Mouse (Mus musculus) intestine, postnatal 0 days (tissue): ENCODE data around the gene Tnfsf13. TPM values are rescaled to one million over a fixed set of nuclear protein-coding genes. Genes with fewer than 3 reads are reported as not detected.
"Not testable (repeated sequence)": the region's sequence is repeated elsewhere in the genome, so short reads cannot be mapped to it uniquely, and the experiment has no call there.

Source experiments
- ATAC-seq: fragments of 200-750 bp; cut with Nextera tagmentation; 2 replicates; pipeline ENCODE4 v1.8.0; 2017; ENCODE audit warnings: mild to moderate bottlenecking, moderate TSS enrichment, moderate library complexity
- H3K27ac ChIP-seq: fragments of 300-500 bp; sonication (generic); 2 replicates; pipeline ENCODE4 v1.5.1; 2014; ENCODE audit warnings: mild to moderate bottlenecking, low read depth, low read length, moderate library complexity
- H3K27me3 ChIP-seq: fragments of 300-500 bp; sonication (generic); replicated peaks from 2 replicates; pipeline ENCODE4 v1.6.1; 2014; ENCODE audit warnings: low read length, mixed read lengths; ENCODE audit not compliant: control insufficient read depth, insufficient read depth
- H3K36me3 ChIP-seq: fragments of 300-500 bp; sonication (generic); 2 replicates; pipeline ENCODE4 v1.6.1; 2014; ENCODE audit warnings: mild to moderate bottlenecking, moderate library complexity; ENCODE audit not compliant: control insufficient read depth, insufficient read depth
- H3K4me1 ChIP-seq: fragments of 300-500 bp; sonication (generic); replicated peaks from 2 replicates; pipeline ENCODE4 v1.6.1; 2014; ENCODE audit warnings: antibody characterized with exemption, low read length, mixed read lengths; ENCODE audit not compliant: control insufficient read depth, insufficient read depth
- H3K4me2 ChIP-seq: fragments of 300-500 bp; sonication (generic); replicated peaks from 2 replicates; pipeline ENCODE4 v1.6.1; 2014; ENCODE audit warnings: low read depth, mild to moderate bottlenecking, moderate library complexity
- H3K4me3 ChIP-seq: fragments of 300-500 bp; sonication (generic); 2 replicates; pipeline ENCODE4 v1.5.1; 2014; ENCODE audit warnings: low read depth, low read length
- H3K9ac ChIP-seq: fragments of 300-500 bp; sonication (generic); 2 replicates; pipeline ENCODE4 v1.6.1; 2014; ENCODE audit warnings: mild to moderate bottlenecking, low read depth, low read length
- H3K9me3 ChIP-seq: fragments of 300-500 bp; sonication (generic); 2 replicates; pipeline ENCODE4 v1.6.1; 2016; ENCODE audit warnings: mixed run types; ENCODE audit not compliant: control insufficient read depth
- CTCF ChIP-seq: sonication (generic); IDR thresholded peaks from 2 replicates; pipeline ENCODE4 v1.5.1; 2016; ENCODE audit warnings: low read depth, mild to moderate bottlenecking, control low read depth, antibody characterized with exemption, moderate library complexity
- WGBS: fragments of 180-500 bp; shearing (Covaris S2); extraction: QIAGEN DNeasy Blood & Tissue Kit; methylation state at CpG from one replicate; pipeline ENCODE4 v1.1.7; 2014; 5-methylcytosine and 5-hydroxymethylcytosine counted together
- polyA plus RNA-seq: library from polyadenylated mRNA; unstranded; fragments of >200 nt; fragmentation: Nextera tagmentation; extraction: Ambion mirVana; gene quantifications from 2 replicates; pipeline ENCODE4 v1.2.1, GENCODE M21; 2015

Tnfsf13 gene
- polyA plus RNA-seq, 1 experiment from 2014 or later: 1.6 TPM

DNA sequence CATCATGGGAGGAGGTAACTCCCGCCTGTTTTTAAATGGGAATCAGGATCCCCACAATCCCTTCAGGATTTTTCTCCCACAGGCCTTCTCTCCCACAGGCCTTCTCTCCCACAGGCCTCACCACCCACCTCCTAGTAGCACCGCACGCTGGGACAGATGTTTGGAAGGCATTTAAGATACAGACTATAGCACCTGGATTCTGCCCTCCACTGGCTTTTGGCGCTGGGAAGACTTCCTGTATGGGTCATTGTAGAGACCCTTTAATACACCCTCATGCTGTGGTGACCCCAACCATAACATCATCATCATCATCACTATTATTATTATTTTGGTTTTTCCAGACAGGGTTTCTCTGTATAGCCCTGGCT, 21.9 kb upstream of the Tnfsf13 start:
- Histone ChIP-seq H3K9ac (no peak overlapping the region), H3K27me3 (no peaks in the 10 kb centered on the region), H3K4me2 (no peak overlapping the region), H3K4me1 (no peaks in the 10 kb centered on the region), H3K27ac (no peak overlapping the region), H3K9me3 (no peaks in the 10 kb centered on the region), H3K36me3 (no peaks in the 10 kb centered on the region), H3K4me3 (no peak overlapping the region)
- WGBS: 90% methylated on average over 4 of the region's 4 CpGs
- no peak for ATAC-seq
- TF ChIP-seq CTCF: no peak

DNA sequence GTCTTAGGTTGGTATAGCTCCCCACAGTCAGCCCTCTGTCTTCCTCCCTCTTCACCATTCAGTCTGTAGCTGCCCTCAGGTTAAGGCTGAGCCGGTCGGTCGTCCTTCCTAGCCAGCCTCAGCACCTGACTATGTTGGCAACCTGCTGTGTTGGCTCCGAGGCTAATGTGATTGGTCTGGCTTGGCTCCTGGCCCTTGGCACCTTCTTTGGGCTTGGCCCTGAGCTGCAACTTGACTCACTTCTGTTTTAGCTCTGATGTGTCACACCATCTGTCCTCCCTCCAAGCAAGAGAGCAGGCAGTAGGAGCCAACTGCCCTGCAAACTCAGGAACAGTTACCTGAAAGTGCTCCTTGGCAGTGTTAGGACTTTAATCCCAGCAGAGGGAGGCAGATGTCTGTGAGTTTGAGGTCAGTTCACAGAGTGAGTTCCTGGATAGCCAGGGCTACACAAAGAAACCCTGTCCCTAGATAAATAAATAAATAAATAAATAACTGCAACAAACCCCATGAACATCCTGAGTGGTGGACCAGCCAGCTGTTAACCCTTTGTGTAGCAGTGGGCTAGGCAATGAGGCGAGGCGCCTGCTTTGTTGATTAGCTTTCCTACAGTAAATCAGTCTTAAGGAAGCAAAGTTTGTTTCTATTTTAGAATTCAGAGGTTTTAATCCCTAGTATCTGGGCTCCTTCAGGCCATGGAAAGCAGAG, 21.3 kb upstream of the Tnfsf13 start:
- no peak for ATAC-seq
- H3K4me2 ChIP-seq: no peak overlapping the region
- H3K4me3 ChIP-seq: no peak overlapping the region
- 0 out of 2 replicates have a peak, but pooled peaks have one; percentile 13 for TF ChIP-seq CTCF
- H3K9me3 ChIP-seq: no peaks in the 10 kb centered on the region
- H3K27ac ChIP-seq: no peak overlapping the region
- WGBS: 57% methylated on average over 6 of the region's 6 CpGs
- no peak overlapping the region for H3K9ac ChIP-seq
- no peaks in the 10 kb centered on the region for H3K4me1 ChIP-seq
- no peaks in the 10 kb centered on the region for H3K27me3 ChIP-seq
- H3K36me3 ChIP-seq: no peaks in the 10 kb centered on the region

DNA sequence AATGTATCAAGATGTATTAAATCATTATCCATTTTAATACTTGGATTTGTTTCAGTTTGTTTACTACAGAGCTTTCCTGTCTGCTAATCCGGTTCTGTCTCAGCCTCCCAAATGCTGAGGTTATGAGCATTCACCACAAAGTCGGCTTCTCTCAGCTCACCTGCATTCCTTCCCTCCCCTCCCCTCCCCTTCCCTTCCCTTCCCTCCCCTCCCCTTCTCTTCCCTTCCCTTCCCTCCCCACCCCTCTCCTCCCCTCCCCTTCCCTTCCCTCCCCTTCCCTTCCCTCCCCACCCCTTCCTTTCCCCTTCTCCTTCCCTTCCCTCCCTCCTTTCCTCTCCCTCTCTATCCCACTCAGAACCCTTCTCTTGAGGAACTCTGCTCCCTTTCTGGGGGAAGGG, 19.0 kb upstream of the Tnfsf13 start:
- no peak overlapping the region for H3K9ac ChIP-seq
- no peaks in the 10 kb centered on the region for H3K4me1 ChIP-seq
- H3K27me3 ChIP-seq: no peaks in the 10 kb centered on the region
- no peaks in the 10 kb centered on the region for H3K9me3 ChIP-seq
- 22% methylated on average over 2 of the region's 2 CpGs for WGBS
- H3K27ac ChIP-seq: no peak overlapping the region
- no peak for ATAC-seq
- no peak for TF ChIP-seq CTCF
- no peak overlapping the region for H3K4me3 ChIP-seq
- H3K36me3 ChIP-seq: no peaks in the 10 kb centered on the region
- no peak overlapping the region for H3K4me2 ChIP-seq

DNA sequence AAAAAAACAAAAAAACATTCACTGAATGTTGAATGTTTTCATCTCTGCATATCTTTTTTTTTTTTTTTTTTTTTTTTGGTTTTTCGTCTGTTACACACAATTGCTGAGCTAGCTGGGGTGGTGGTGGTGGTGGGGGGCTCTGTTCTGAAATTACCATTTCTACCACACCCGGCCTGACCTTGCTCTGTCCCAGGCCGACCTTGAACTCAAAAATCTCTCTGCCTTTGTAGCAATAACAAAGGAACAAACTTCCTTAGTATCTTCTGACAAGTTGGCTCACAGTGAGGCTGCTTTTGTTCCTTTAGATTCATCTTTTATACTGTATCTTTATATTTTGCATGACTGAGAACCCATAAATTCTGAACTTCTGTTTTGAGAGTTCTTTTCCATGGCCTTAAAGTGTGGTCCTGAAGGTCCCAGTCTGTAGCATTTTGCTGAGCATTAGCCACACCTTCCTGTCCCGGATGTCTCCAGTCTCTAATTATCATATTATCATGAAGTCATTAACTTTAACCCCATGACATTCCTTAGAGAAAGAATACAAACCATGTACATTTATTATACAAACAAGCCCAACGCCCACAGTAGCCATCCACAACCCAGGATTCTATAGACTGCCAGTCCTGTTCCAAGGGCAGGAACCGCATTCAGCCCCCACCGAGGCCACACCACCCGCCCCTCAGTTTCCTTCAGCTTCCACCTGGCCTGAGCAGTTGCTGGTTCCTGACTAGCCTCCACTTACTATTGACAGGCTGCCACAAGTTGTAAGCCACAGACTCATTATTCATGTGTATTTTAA, 18.4 kb upstream of the Tnfsf13 start:
- no peaks in the 10 kb centered on the region for H3K9me3 ChIP-seq
- TF ChIP-seq CTCF: no peak
- WGBS: 56% methylated on average over 8 of the region's 8 CpGs
- H3K27ac ChIP-seq: no peak overlapping the region
- no peak overlapping the region for H3K4me2 ChIP-seq
- H3K4me3 ChIP-seq: no peak overlapping the region
- H3K36me3 ChIP-seq: no peaks in the 10 kb centered on the region
- no peaks in the 10 kb centered on the region for H3K27me3 ChIP-seq
- H3K4me1 ChIP-seq: no peaks in the 10 kb centered on the region
- no peak for ATAC-seq
- no peak overlapping the region for H3K9ac ChIP-seq

DNA sequence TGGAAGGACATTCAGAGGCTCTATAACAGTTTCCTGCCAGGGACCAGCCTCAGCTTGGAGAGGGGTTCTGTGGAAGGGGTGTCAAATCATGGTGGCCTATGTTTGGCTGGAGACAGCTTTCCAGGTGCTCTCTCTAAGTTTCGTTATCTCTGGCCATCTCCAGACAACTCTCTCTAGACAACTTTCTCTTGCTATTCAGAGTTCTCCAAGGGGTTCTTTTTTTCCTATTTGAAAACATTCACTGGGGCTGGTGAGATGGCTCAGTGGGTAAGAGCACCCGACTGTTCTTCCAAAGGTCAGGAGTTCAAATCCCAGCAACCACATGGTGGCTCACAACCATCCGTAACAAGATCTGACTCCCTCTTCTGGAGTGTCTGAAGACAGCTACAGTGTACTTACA, 17.8 kb upstream of the Tnfsf13 start:
- not testable (repeated sequence) for H3K36me3 ChIP-seq, H3K27ac ChIP-seq, H3K4me3 ChIP-seq, H3K4me2 ChIP-seq, ATAC-seq, H3K27me3 ChIP-seq, H3K9me3 ChIP-seq, H3K4me1 ChIP-seq, H3K9ac ChIP-seq
- 84% methylated on average over 2 of the region's 3 CpGs for WGBS

DNA sequence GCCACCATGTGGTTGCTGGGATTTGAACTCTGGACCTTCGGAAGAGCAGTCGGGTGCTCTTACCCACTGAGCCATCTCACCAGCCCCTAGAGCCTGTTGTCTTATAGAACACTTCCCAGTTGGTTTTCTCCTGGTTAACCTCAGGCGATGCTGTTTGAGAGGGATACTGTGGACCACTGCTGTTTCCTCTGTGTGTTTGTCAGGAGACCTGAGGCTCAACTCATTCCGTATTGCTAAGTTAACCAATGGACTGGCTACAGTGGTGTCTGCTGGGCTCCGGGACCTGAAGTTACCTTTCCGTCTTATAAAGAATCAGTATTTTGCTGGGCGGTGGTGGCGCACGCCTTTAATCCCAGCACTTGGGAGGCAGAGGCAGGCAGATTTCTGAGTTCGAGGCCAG, 17.3 kb upstream of the Tnfsf13 start:
- WGBS: 91% methylated on average over 10 of the region's 10 CpGs

More for the DNA sequence above, 17.3 kb upstream of the Tnfsf13 start:
- H3K4me2 ChIP-seq, H3K9ac ChIP-seq, H3K27ac ChIP-seq, ATAC-seq, H3K36me3 ChIP-seq, H3K9me3 ChIP-seq, H3K4me3 ChIP-seq, H3K27me3 ChIP-seq, H3K4me1 ChIP-seq: not testable (repeated sequence)
